Mouse (Mus musculus) midbrain, embryonic 11.5 days (tissue): Measurements from ENCODE around the gene Epha1. TPM values are rescaled to one million over a fixed set of nuclear protein-coding genes. Genes with fewer than 3 reads are reported as not detected.
A peak's percentile ranks its signal among the peaks of the same experiment; 100 is the strongest.

Experiments used
- ATAC-seq: fragments of 200-750 bp; cut with Nextera tagmentation; 2 replicates; pipeline ENCODE4 v1.8.0; 2017; ENCODE audit warnings: moderate TSS enrichment, moderate library complexity; ENCODE audit not compliant: low FRiP score
- DNase-seq: peaks from one replicate; pipeline ENCODE4 v3.0.0; 2015; ENCODE audit warnings: low spot score; ENCODE audit errors: missing footprints
- H3K27ac ChIP-seq: fragments of 300-500 bp; sonication (generic); 2 replicates; pipeline ENCODE4 v1.5.1; 2014; ENCODE audit warnings: low read depth, low read length
- H3K27me3 ChIP-seq: fragments of 300-500 bp; sonication (generic); 2 replicates; pipeline ENCODE4 v1.6.1; 2014; ENCODE audit warnings: mild to moderate bottlenecking, low read length, moderate library complexity, mixed read lengths; ENCODE audit not compliant: control insufficient read depth, insufficient read depth
- H3K36me3 ChIP-seq: fragments of 300-500 bp; sonication (generic); 2 replicates; pipeline ENCODE4 v1.6.1; 2014; ENCODE audit warnings: mild to moderate bottlenecking, low read length, moderate library complexity, mixed read lengths; ENCODE audit not compliant: control insufficient read depth, insufficient read depth
- H3K4me1 ChIP-seq: fragments of 300-500 bp; sonication (generic); 2 replicates; pipeline ENCODE4 v1.6.1; 2014; ENCODE audit warnings: low read length; ENCODE audit not compliant: control insufficient read depth, insufficient read depth
- H3K4me2 ChIP-seq: fragments of 300-500 bp; sonication (generic); 2 replicates; pipeline ENCODE4 v1.6.1; 2014; ENCODE audit warnings: mild to moderate bottlenecking, moderate library complexity
- H3K4me3 ChIP-seq: fragments of 300-500 bp; sonication (generic); 2 replicates; pipeline ENCODE4 v1.5.1; 2014; ENCODE audit warnings: low read depth, low read length
- H3K9ac ChIP-seq: fragments of 300-500 bp; sonication (generic); 2 replicates; pipeline ENCODE4 v1.6.1; 2014; ENCODE audit warnings: low read length
- H3K9me3 ChIP-seq: fragments of 300-500 bp; sonication (generic); 2 replicates; pipeline ENCODE4 v1.6.1; 2016; ENCODE audit warnings: low read length; ENCODE audit not compliant: control insufficient read depth
- WGBS: fragments of 180-500 bp; shearing (Covaris S2); extraction: QIAGEN DNeasy Blood & Tissue Kit; methylation state at CpG from one replicate; pipeline ENCODE4 v1.1.7; 2014; 5-methylcytosine and 5-hydroxymethylcytosine counted together
- polyA plus RNA-seq: library from polyadenylated mRNA; unstranded; fragments of >200 nt; fragmentation: Nextera tagmentation; extraction: Ambion mirVana; gene quantifications from 2 replicates; pipeline ENCODE4 v1.2.1, GENCODE M21; 2014

The Epha1 gene
- polyA plus RNA-seq, 1 experiment from 2014 or later, result 0.66 TPM

GRCm38 (mm10) chr6:42357901-42358300, 15.2 kb downstream of the Epha1 start:
- ATAC-seq (no peak), DNase-seq (no peak)
- Histone ChIP-seq H3K9ac (no peak overlapping the region), H3K27ac (no peak overlapping the region), H3K4me2 (no peak overlapping the region), H3K9me3 (no peaks in the 10 kb centered on the region), H3K4me3 (no peak overlapping the region), H3K4me1 (no peaks in the 10 kb centered on the region; the same call in 1 of the 2 replicates), H3K36me3 (peaks cover 14% of the 10 kb centered on the region), H3K27me3 (no peaks in the 10 kb centered on the region)
- WGBS, result 75% methylated on average over 6 of the region's 6 CpGs

- Histone ChIP-seq H3K9ac (no peak overlapping the region), H3K36me3 (peaks cover 14% of the 10 kb centered on the region), H3K9me3 (no peaks in the 10 kb centered on the region), H3K27ac (no peak overlapping the region), H3K4me2 (no peak overlapping the region), H3K4me3 (no peak overlapping the region), H3K4me1 (no peaks in the 10 kb centered on the region; the same call in 1 of the 2 replicates), H3K27me3 (no peaks in the 10 kb centered on the region)
- 97% methylated on average over 5 of the region's 5 CpGs for WGBS
- DNase-seq, result no peak
- no peak for ATAC-seq
Observed at GRCm38 (mm10) chr6:42356913-42357312, 16.2 kb downstream of the Epha1 start.

- Histone ChIP-seq H3K9me3 (no peaks in the 10 kb centered on the region), H3K4me2 (no peak overlapping the region), H3K27ac (no peak overlapping the region), H3K36me3 (peaks cover 14% of the 10 kb centered on the region), H3K27me3 (no peaks in the 10 kb centered on the region), H3K4me3 (no peak overlapping the region), H3K9ac (no peak overlapping the region), H3K4me1 (peaks cover 3% of the 10 kb centered on the region)
- ATAC-seq (no peak), DNase-seq (peak; percentile 76)
- WGBS, result 89% methylated on average over 13 of the region's 13 CpGs
Observed at GRCm38 (mm10) chr6:42355794-42356600, 17.1 kb downstream of the Epha1 start.

- Histone ChIP-seq H3K9me3 (no peaks in the 10 kb centered on the region), H3K27ac (no peak overlapping the region), H3K4me3 (no peak overlapping the region), H3K9ac (no peak overlapping the region), H3K4me1 (peaks cover 6% of the 10 kb centered on the region), H3K27me3 (no peaks in the 10 kb centered on the region), H3K4me2 (no peak overlapping the region), H3K36me3 (peaks cover 14% of the 10 kb centered on the region)
- 92% methylated on average over 6 of the region's 6 CpGs for WGBS
- DNase-seq (peak; percentile 57), ATAC-seq (no peak)
Observed at GRCm38 (mm10) chr6:42355366-42355765, 17.7 kb downstream of the Epha1 start.

GRCm38 (mm10) chr6:42354076-42355019, 18.7 kb downstream of the Epha1 start:
- peak; percentile 68 for DNase-seq
- no peak overlapping the region for H3K4me2 ChIP-seq
- no peak overlapping the region for H3K4me3 ChIP-seq
- ATAC-seq, result no peak
- WGBS, result 75% methylated on average over 11 of the region's 11 CpGs
- peaks cover 14% of the 10 kb centered on the region for H3K36me3 ChIP-seq
- H3K4me1 ChIP-seq, result peaks cover 6% of the 10 kb centered on the region
- no peak overlapping the region for H3K27ac ChIP-seq
- H3K27me3 ChIP-seq, result no peaks in the 10 kb centered on the region
- H3K9me3 ChIP-seq, result no peaks in the 10 kb centered on the region
- H3K9ac ChIP-seq, result no peak overlapping the region

GRCm38 (mm10) chr6:42353180-42353579, 19.9 kb downstream of the Epha1 start:
- Histone ChIP-seq H3K27ac (no peak overlapping the region), H3K36me3 (peaks cover 14% of the 10 kb centered on the region), H3K4me3 (no peak overlapping the region), H3K9ac (no peak overlapping the region), H3K4me2 (no peak overlapping the region), H3K9me3 (no peaks in the 10 kb centered on the region), H3K27me3 (no peaks in the 10 kb centered on the region), H3K4me1 (peaks cover 6% of the 10 kb centered on the region)
- 88% methylated on average over 8 of the region's 8 CpGs for WGBS
- DNase-seq (peak; percentile 39), ATAC-seq (no peak)

GRCm38 (mm10) chr6:42352486-42352846, 20.6 kb downstream of the Epha1 start:
- DNase-seq (no peak), ATAC-seq (no peak)
- 94% methylated on average over 1 of the region's 1 CpGs for WGBS
- H3K27ac ChIP-seq, result no peak overlapping the region
- no peaks in the 10 kb centered on the region for H3K27me3 ChIP-seq
- no peak overlapping the region for H3K9ac ChIP-seq
- H3K4me1 ChIP-seq, result peaks cover 6% of the 10 kb centered on the region
- H3K36me3 ChIP-seq, result peaks cover 8% of the 10 kb centered on the region
- H3K9me3 ChIP-seq, result no peaks in the 10 kb centered on the region
- no peak overlapping the region for H3K4me3 ChIP-seq
- no peak overlapping the region for H3K4me2 ChIP-seq

- peak; percentile 68 for DNase-seq
- no peak overlapping the region for H3K27ac ChIP-seq
- no peak overlapping the region for H3K4me3 ChIP-seq
- no peak overlapping the region for H3K9ac ChIP-seq
- H3K4me1 ChIP-seq, result peaks cover 6% of the 10 kb centered on the region
- H3K4me2 ChIP-seq, result no peak overlapping the region
- ATAC-seq, result no peak
- H3K9me3 ChIP-seq, result no peaks in the 10 kb centered on the region
- WGBS, result 87% methylated on average over 7 of the region's 7 CpGs
- peaks cover 8% of the 10 kb centered on the region for H3K36me3 ChIP-seq
- H3K27me3 ChIP-seq, result no peaks in the 10 kb centered on the region
Observed at GRCm38 (mm10) chr6:42351776-42352485, 21.1 kb downstream of the Epha1 start.
